Mouse (Mus musculus): ENCODE results near the gene Tbc1d1.

The Tbc1d1 gene

DNA sequence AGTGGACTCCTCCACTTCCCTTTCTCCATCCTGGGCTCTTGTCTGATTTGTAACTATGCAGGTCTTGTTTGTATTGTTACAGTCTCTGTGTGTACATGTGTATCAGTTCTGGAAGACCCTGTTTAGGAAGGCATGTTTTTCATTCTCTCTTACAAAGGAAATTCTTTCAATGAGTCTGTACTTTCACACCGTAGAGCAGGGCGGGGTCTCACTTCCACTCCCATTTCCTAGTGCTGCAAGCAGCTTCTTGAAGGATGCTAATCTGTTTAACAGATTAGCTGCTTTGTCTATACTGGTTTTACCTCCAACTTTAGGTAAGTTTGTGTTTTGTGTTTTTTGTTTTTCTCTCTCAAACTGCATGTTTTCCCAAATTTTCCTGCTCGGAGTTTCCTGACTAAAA is 230.9 kb downstream of the Tbc1d1 start:
- no peak for DNase-seq (ENCODE audit: low spot score)

DNA sequence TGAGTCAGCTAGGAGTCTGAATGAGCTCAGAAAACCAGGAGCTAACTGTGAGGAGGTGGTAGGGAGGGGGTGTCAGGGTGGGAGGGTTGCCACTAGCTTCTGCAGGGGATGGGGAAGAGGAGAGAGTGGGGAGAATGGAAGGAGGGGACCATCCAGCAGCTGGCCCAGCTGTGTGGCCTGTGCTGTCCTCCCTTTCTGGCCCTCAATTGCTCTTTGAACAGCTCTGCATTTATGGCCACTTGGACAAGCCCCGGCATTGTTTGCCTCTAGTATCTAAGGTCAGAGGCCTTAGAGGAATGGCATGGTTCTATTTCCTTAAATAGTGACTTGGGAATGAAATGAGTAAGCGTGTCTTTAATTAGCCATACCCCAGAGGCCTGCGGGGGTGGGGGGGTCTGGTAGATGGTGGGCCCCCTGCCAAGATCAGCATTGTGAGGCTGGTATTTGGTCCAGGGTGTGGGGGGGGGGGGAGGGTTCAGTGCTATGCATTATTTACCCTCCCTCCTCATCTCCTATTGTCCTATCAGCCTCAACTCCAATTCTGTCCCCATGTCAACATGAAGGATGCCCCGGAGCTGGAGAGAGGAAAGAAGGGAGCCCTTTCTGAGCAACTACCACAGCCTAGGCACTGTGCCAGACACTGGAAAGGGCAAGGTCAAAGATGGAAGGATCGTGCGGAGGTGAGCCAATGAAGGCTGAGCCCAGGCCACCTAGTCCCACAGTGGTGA is 233.3 kb downstream of the Tbc1d1 start:
- no peak for DNase-seq (ENCODE audit: low spot score)

DNA sequence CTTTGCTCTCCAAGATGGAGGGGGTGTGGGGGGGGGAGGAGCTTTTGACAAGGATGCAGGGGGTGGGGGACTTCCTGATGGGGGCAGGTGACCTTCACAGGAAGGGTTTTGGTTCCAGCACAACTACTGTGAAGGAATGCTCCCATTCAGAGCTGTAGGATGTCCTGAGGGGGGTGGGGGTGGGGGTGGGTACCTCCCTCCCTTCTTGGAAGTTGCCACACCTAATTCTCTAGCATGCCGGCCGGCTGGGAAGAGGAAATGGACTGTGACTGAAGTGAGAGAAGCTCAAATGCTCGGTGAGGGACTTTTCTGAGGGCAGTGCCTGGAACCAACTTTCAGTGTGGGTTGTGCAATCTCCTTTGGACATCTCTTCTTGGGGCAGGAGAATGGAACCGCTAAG is 235.2 kb downstream of the Tbc1d1 start:
- no peak for DNase-seq (ENCODE audit: low spot score)

DNA sequence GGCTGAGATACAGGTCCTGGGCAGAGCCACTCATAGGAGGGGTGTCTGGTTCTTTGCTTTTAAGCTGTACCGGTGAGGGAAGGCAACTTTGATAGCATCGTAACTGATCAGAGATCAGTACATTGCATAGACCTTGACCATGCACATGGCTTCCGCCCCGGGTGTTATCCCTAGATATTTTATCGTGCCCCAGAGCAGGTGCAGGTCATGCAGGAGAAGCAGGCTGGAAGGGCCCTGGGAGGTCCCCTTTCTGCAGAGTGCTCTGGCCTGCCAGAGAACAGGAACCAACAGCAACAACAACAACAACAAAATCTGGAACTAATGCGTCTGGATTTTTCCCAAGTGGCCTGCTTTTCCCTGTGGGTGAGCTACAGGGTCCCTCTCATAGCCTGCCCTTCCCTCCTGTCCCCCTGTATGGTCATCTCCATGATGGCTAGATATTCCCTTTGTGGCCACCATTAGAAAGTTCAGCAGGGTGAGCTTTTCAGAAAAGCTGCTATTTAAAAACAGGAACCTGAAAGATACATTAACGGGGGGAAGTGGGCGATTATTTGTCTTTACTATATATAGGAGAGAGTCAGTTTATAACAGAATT is 236.4 kb downstream of the Tbc1d1 start:
- no peak for DNase-seq (ENCODE audit: low spot score)

DNA sequence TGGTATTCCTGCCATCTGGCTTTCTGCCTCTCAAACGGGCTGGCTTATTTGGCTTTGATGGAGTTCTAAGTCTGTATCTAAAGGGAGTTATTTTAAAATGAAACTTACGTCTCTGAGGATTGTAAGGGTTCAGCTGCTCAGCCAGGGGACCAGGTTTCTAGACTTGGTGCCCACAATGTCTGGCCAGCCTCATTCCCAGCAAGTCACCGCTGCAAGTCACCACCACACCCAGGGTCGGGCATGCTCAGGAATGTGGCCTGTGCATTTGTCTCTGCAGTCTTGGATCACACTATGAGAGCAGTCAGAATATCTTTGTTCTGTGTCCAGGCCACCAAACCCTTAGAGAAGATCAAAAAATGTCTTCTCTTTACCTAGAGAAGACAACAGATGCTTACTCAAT is 237.4 kb downstream of the Tbc1d1 start:
- DNase-seq (ENCODE audit: low spot score): no peak

DNA sequence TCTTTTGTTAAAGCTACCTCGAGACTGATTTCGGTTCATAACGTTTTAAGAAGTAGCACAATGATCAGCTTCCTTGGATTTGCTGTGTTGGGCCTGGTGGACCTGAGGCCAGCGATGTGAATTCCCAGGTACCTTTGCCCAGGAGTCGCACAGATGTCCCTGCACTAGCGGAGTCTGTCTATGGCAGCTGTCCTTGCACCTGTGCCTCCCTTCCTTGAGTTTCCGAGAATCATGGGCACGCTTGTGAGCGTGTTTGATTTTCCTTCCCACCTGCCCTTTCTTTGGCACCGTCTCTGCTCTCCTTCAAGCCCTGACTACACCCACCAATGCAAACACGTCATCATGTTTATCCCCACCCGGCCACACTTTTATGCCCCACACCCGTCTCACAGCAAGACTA is 242.1 kb downstream of the Tbc1d1 start:
- DNase-seq (ENCODE audit: low spot score): no peak

DNA sequence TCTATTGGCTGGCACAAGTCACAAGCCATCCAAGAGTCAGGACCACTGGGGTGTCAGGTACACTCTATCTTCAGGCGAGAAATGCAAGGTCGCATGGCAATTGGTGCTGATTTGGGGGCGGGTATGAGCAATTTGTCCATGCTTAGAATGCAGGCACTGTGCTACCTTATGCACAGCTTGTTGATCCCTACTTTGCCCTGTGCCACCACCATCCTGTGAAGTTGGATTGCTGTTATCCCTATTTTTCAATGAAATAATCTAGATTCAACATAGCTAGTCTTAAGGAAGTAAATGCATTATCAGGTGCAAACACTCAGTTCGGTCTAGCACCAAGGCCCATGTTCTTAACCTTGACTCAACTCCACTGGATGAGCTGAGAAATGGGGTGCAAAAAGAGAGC is 244.6 kb downstream of the Tbc1d1 start:
- DNase-seq (ENCODE audit: low spot score): no peak

Data from urinary bladder, postnatal 10 days (tissue).